Mouse (Mus musculus): ENCODE results near the gene Ptgdr2. TPM values are rescaled to one million over a fixed set of nuclear protein-coding genes. Genes with fewer than 3 reads are reported as not detected.
A peak's percentile ranks its signal among the peaks of the same experiment; 100 is the strongest.

The Ptgdr2 gene
- total RNA-seq (2021): not detected
- long read RNA-seq, experiment 1: 0 reads
- long read RNA-seq, experiment 2: 0 reads

- DNase-seq: no peak
These were observed at the start of gene Ptgdr2 for GRCm38 (mm10) chr19:10937110-10937563. TSS of gene Ptgdr2 (plus strand) at chr19:10937160.

- no peak for DNase-seq
These were observed 44.8 kb upstream of the Ptgdr2 start for GRCm38 (mm10) chr19:10892201-10892600.

GRCm38 (mm10) chr19:10895016-10895528, 41.9 kb upstream of the Ptgdr2 start, which contains the start of gene Prpf19:
TSS of gene Prpf19 (plus strand) at chr19:10895231.
- DNase-seq: peak; percentile 97

GRCm38 (mm10) chr19:10895708-10896107, 41.3 kb upstream of the Ptgdr2 start:
- DNase-seq: peak; percentile 55 to 61

GRCm38 (mm10) chr19:10896849-10897248, 40.1 kb upstream of the Ptgdr2 start:
- DNase-seq: no peak

GRCm38 (mm10) chr19:10897491-10897890, 39.5 kb upstream of the Ptgdr2 start:
- DNase-seq: peak; percentile 51 to 66

- no peak for DNase-seq
These were observed 36.6 kb upstream of the Ptgdr2 start for GRCm38 (mm10) chr19:10900315-10900714.

GRCm38 (mm10) chr19:10901046-10901445, 35.9 kb upstream of the Ptgdr2 start:
- no peak for DNase-seq

- no peak for DNase-seq
These were observed 32.4 kb upstream of the Ptgdr2 start for GRCm38 (mm10) chr19:10904512-10904911.

GRCm38 (mm10) chr19:10904927-10905727, 31.8 kb upstream of the Ptgdr2 start:
- DNase-seq: peak; percentile 86 to 89

- no peak for DNase-seq
These were observed 31.3 kb upstream of the Ptgdr2 start for GRCm38 (mm10) chr19:10905728-10906000.

- DNase-seq: peak; percentile 59 to 70
These were observed 29.1 kb upstream of the Ptgdr2 start for GRCm38 (mm10) chr19:10907891-10908290.

- no peak for DNase-seq
These were observed 27.8 kb upstream of the Ptgdr2 start for GRCm38 (mm10) chr19:10909087-10909721.

GRCm38 (mm10) chr19:10914291-10914690, 22.7 kb upstream of the Ptgdr2 start:
- no peak for DNase-seq

GRCm38 (mm10) chr19:10914870-10915269, 22.1 kb upstream of the Ptgdr2 start:
- no peak for DNase-seq

GRCm38 (mm10) chr19:10916506-10916905, 20.5 kb upstream of the Ptgdr2 start:
- no peak for DNase-seq

GRCm38 (mm10) chr19:10918321-10918991, 18.5 kb upstream of the Ptgdr2 start:
- DNase-seq: no peak

- DNase-seq: no peak
These were observed 16.4 kb upstream of the Ptgdr2 start, which contains the start of gene Zp1 for GRCm38 (mm10) chr19:10920532-10920931. TSS of gene Zp1 (minus strand) at chr19:10920632.

GRCm38 (mm10) chr19:10921058-10921457, 15.9 kb upstream of the Ptgdr2 start:
- peak in 1 of 2 experiments; percentile 19 for DNase-seq

- DNase-seq: no peak
These were observed 12.7 kb upstream of the Ptgdr2 start for GRCm38 (mm10) chr19:10924220-10924619.

GRCm38 (mm10) chr19:10926123-10926621, 10.8 kb upstream of the Ptgdr2 start:
- no peak for DNase-seq

GRCm38 (mm10) chr19:10926666-10927065, 10.3 kb upstream of the Ptgdr2 start:
- no peak for DNase-seq

All from adrenal gland, postnatal 36 days (tissue).